Mouse (Mus musculus): ENCODE measurements around the gene Atp5h. TPM values are rescaled to one million over a fixed set of nuclear protein-coding genes. Genes with fewer than 3 reads are reported as not detected.

Gene Atp5h
- polyA plus RNA-seq, 1 experiment from 2014 or later = 819 TPM

- 91% methylated on average over 7 of the region's 7 CpGs for WGBS
- H3K27ac ChIP-seq (ENCODE audit: low read length) = no peak overlapping the region
- H3K36me3 ChIP-seq (ENCODE audit: control insufficient read depth, insufficient read depth, low read length) = peaks cover 38% of the 10 kb centered on the region
- no peak for ATAC-seq
- H3K9ac ChIP-seq (ENCODE audit: low read depth, low read length) = no peak overlapping the region
- peaks cover 9% of the 10 kb centered on the region; the same call in 1 of the 2 replicates for H3K4me1 ChIP-seq (ENCODE audit: control insufficient read depth, insufficient read depth, low read length)
- no peak overlapping the region for H3K4me3 ChIP-seq (ENCODE audit: low read depth, low read length)
- H3K27me3 ChIP-seq (ENCODE audit: control insufficient read depth, insufficient read depth, low read depth, low read length) = no peaks in the 10 kb centered on the region
- H3K9me3 ChIP-seq (replicated peaks; ENCODE audit: control insufficient read depth, low read length, poor library complexity, severe bottlenecking) = no peaks in the 10 kb centered on the region
- no peak overlapping the region for H3K4me2 ChIP-seq (ENCODE audit: low read length)
Observed at GRCm38 (mm10) chr11:115429307-115429706, 9.5 kb upstream of the Atp5h start.

- no peaks in the 10 kb centered on the region for H3K27me3 ChIP-seq (ENCODE audit: control insufficient read depth, insufficient read depth, low read depth, low read length)
- peak overlapping the region; percentile 40; the same call in 1 of the 2 replicates for H3K4me2 ChIP-seq (ENCODE audit: low read length)
- H3K9ac ChIP-seq (ENCODE audit: low read depth, low read length) = peak overlapping the region; percentile 40
- peaks cover 41% of the 10 kb centered on the region for H3K36me3 ChIP-seq (ENCODE audit: control insufficient read depth, insufficient read depth, low read length)
- 32% methylated on average over 20 of the region's 20 CpGs for WGBS
- H3K4me1 ChIP-seq (ENCODE audit: control insufficient read depth, insufficient read depth, low read length) = peaks cover 9% of the 10 kb centered on the region; the same call in 1 of the 2 replicates
- ATAC-seq = peak; percentile 70
- peak overlapping the region; percentile 72 for H3K27ac ChIP-seq (ENCODE audit: low read length)
- no peaks in the 10 kb centered on the region for H3K9me3 ChIP-seq (replicated peaks; ENCODE audit: control insufficient read depth, low read length, poor library complexity, severe bottlenecking)
- peak overlapping the region; percentile 3; the same call in 1 of the 2 replicates for H3K4me3 ChIP-seq (ENCODE audit: low read depth, low read length)
Observed at GRCm38 (mm10) chr11:115427482-115428331, 7.9 kb upstream of the Atp5h start.

- ATAC-seq = no peak
- Histone ChIP-seq H3K4me2 (ENCODE audit: low read length) (no peak overlapping the region), H3K4me3 (ENCODE audit: low read depth, low read length) (no peak overlapping the region), H3K27me3 (ENCODE audit: control insufficient read depth, insufficient read depth, low read depth, low read length) (no peaks in the 10 kb centered on the region), H3K4me1 (ENCODE audit: control insufficient read depth, insufficient read depth, low read length) (peaks cover 22% of the 10 kb centered on the region), H3K27ac (ENCODE audit: low read length) (no peak overlapping the region), H3K9me3 (replicated peaks; ENCODE audit: control insufficient read depth, low read length, poor library complexity, severe bottlenecking) (no peaks in the 10 kb centered on the region), H3K36me3 (ENCODE audit: control insufficient read depth, insufficient read depth, low read length) (peaks cover 30% of the 10 kb centered on the region), H3K9ac (ENCODE audit: low read depth, low read length) (no peak overlapping the region)
- 92% methylated on average over 6 of the region's 6 CpGs for WGBS
Observed at GRCm38 (mm10) chr11:115425671-115426070, 5.9 kb upstream of the Atp5h start.

- WGBS = 90% methylated on average over 7 of the region's 7 CpGs
- Histone ChIP-seq H3K27me3 (ENCODE audit: control insufficient read depth, insufficient read depth, low read depth, low read length) (no peaks in the 10 kb centered on the region), H3K36me3 (ENCODE audit: control insufficient read depth, insufficient read depth, low read length) (peaks cover 23% of the 10 kb centered on the region; the same call in 1 of the 2 replicates), H3K4me2 (ENCODE audit: low read length) (no peak overlapping the region), H3K27ac (ENCODE audit: low read length) (no peak overlapping the region), H3K9me3 (replicated peaks; ENCODE audit: control insufficient read depth, low read length, poor library complexity, severe bottlenecking) (no peaks in the 10 kb centered on the region), H3K4me3 (ENCODE audit: low read depth, low read length) (no peak overlapping the region), H3K4me1 (ENCODE audit: control insufficient read depth, insufficient read depth, low read length) (peaks cover 22% of the 10 kb centered on the region), H3K9ac (ENCODE audit: low read depth, low read length) (no peak overlapping the region)
- ATAC-seq = no peak
Observed at GRCm38 (mm10) chr11:115424666-115425065, 4.9 kb upstream of the Atp5h start.

GRCm38 (mm10) chr11:115423091-115423490 lies 3.3 kb upstream of the Atp5h start:
- Histone ChIP-seq H3K4me3 (ENCODE audit: low read depth, low read length) (no peak overlapping the region), H3K36me3 (ENCODE audit: control insufficient read depth, insufficient read depth, low read length) (peaks cover 19% of the 10 kb centered on the region; the same call in 1 of the 2 replicates), H3K27me3 (ENCODE audit: control insufficient read depth, insufficient read depth, low read depth, low read length) (no peaks in the 10 kb centered on the region), H3K9me3 (replicated peaks; ENCODE audit: control insufficient read depth, low read length, poor library complexity, severe bottlenecking) (no peaks in the 10 kb centered on the region), H3K9ac (ENCODE audit: low read depth, low read length) (no peak overlapping the region), H3K4me1 (ENCODE audit: control insufficient read depth, insufficient read depth, low read length) (peaks cover 30% of the 10 kb centered on the region), H3K27ac (ENCODE audit: low read length) (no peak overlapping the region), H3K4me2 (ENCODE audit: low read length) (no peak overlapping the region)
- WGBS = 84% methylated on average over 3 of the region's 3 CpGs
- no peak for ATAC-seq

GRCm38 (mm10) chr11:115421972-115422371 lies 2.2 kb upstream of the Atp5h start:
- Histone ChIP-seq H3K36me3 (ENCODE audit: control insufficient read depth, insufficient read depth, low read length) (peaks cover 17% of the 10 kb centered on the region; the same call in 1 of the 2 replicates), H3K4me2 (ENCODE audit: low read length) (no peak overlapping the region), H3K4me1 (ENCODE audit: control insufficient read depth, insufficient read depth, low read length) (peaks cover 24% of the 10 kb centered on the region), H3K27me3 (ENCODE audit: control insufficient read depth, insufficient read depth, low read depth, low read length) (no peaks in the 10 kb centered on the region), H3K9me3 (replicated peaks; ENCODE audit: control insufficient read depth, low read length, poor library complexity, severe bottlenecking) (no peaks in the 10 kb centered on the region), H3K4me3 (ENCODE audit: low read depth, low read length) (no peak overlapping the region), H3K27ac (ENCODE audit: low read length) (no peak overlapping the region), H3K9ac (ENCODE audit: low read depth, low read length) (no peak overlapping the region)
- WGBS = 90% methylated on average over 16 of the region's 16 CpGs
- no peak for ATAC-seq

GRCm38 (mm10) chr11:115421328-115421727 lies 1.6 kb upstream of the Atp5h start:
- Histone ChIP-seq H3K27me3 (ENCODE audit: control insufficient read depth, insufficient read depth, low read depth, low read length) (no peaks in the 10 kb centered on the region), H3K36me3 (ENCODE audit: control insufficient read depth, insufficient read depth, low read length) (peaks cover 16% of the 10 kb centered on the region; the same call in 1 of the 2 replicates), H3K4me2 (ENCODE audit: low read length) (peak overlapping the region; percentile 96), H3K4me3 (ENCODE audit: low read depth, low read length) (peak overlapping the region; percentile 94), H3K4me1 (ENCODE audit: control insufficient read depth, insufficient read depth, low read length) (peaks cover 24% of the 10 kb centered on the region), H3K27ac (ENCODE audit: low read length) (no peak overlapping the region), H3K9me3 (replicated peaks; ENCODE audit: control insufficient read depth, low read length, poor library complexity, severe bottlenecking) (no peaks in the 10 kb centered on the region), H3K9ac (ENCODE audit: low read depth, low read length) (peak overlapping the region; percentile 97; the same call in 1 of the 2 replicates)
- no peak for ATAC-seq
- WGBS = 58% methylated on average over 1 of the region's 1 CpGs

- Histone ChIP-seq H3K27ac (ENCODE audit: low read length) (peak overlapping the region; percentile 91), H3K4me2 (ENCODE audit: low read length) (peak overlapping the region; percentile 96), H3K9ac (ENCODE audit: low read depth, low read length) (peak overlapping the region; percentile 97), H3K4me3 (ENCODE audit: low read depth, low read length) (peak overlapping the region; percentile 94), H3K27me3 (ENCODE audit: control insufficient read depth, insufficient read depth, low read depth, low read length) (no peaks in the 10 kb centered on the region), H3K4me1 (ENCODE audit: control insufficient read depth, insufficient read depth, low read length) (peaks cover 24% of the 10 kb centered on the region), H3K36me3 (ENCODE audit: control insufficient read depth, insufficient read depth, low read length) (peaks cover 17% of the 10 kb centered on the region; the same call in 1 of the 2 replicates), H3K9me3 (replicated peaks; ENCODE audit: control insufficient read depth, low read length, poor library complexity, severe bottlenecking) (no peaks in the 10 kb centered on the region)
- ATAC-seq = peak; percentile 69
- WGBS = 2% methylated on average over 33 of the region's 45 CpGs
Observed at GRCm38 (mm10) chr11:115420336-115421190, 801 bp upstream of the Atp5h start.

Measured in midbrain, embryonic 16.5 days (tissue).